Mouse (Mus musculus) liver, embryonic 13.5 days (tissue): Measurements from ENCODE around the gene Gm10717. TPM values are rescaled to one million over a fixed set of nuclear protein-coding genes. Genes with fewer than 3 reads are reported as not detected.
"Not testable (repeated sequence)": the region's sequence is repeated elsewhere in the genome, so short reads cannot be mapped to it uniquely, and the experiment has no call there.

Experiments
- ATAC-seq: fragments of 200-750 bp; cut with Nextera tagmentation; 2 replicates; pipeline ENCODE4 v1.8.0; 2017; ENCODE audit warnings: low read depth, mild to moderate bottlenecking, moderate number of reproducible peaks, moderate library complexity
- DNase-seq: peaks from one replicate; pipeline ENCODE4 v3.0.0; 2022
- H3K27ac ChIP-seq: fragments of 300-500 bp; sonication (generic); 2 replicates; pipeline ENCODE4 v1.5.1; 2015; ENCODE audit warnings: moderate library complexity, mild to moderate bottlenecking, inconsistent platforms
- H3K27me3 ChIP-seq: fragments of 300-500 bp; sonication (generic); 2 replicates; pipeline ENCODE4 v1.6.1; 2015; ENCODE audit warnings: mild to moderate bottlenecking, inconsistent platforms
- H3K36me3 ChIP-seq: fragments of 300-500 bp; sonication (generic); 2 replicates; pipeline ENCODE4 v1.6.1; 2015; ENCODE audit warnings: mild to moderate bottlenecking, inconsistent platforms
- H3K4me1 ChIP-seq: fragments of 300-500 bp; sonication (generic); replicated peaks from 2 replicates; pipeline ENCODE4 v1.6.1; 2015; ENCODE audit warnings: inconsistent platforms
- H3K4me2 ChIP-seq: fragments of 300-500 bp; sonication (generic); 2 replicates; pipeline ENCODE4 v1.6.1; 2015; ENCODE audit warnings: inconsistent platforms, mild to moderate bottlenecking, moderate library complexity
- H3K4me3 ChIP-seq: fragments of 300-500 bp; sonication (generic); replicated peaks from 2 replicates; pipeline ENCODE4 v1.5.1; 2015; ENCODE audit warnings: mild to moderate bottlenecking, inconsistent platforms
- H3K9ac ChIP-seq: fragments of 300-500 bp; sonication (generic); 2 replicates; pipeline ENCODE4 v1.6.1; 2015; ENCODE audit warnings: mild to moderate bottlenecking, inconsistent platforms
- H3K9me3 ChIP-seq: fragments of 300-500 bp; sonication (generic); replicated peaks from 2 replicates; pipeline ENCODE4 v1.6.1; 2016; ENCODE audit warnings: inconsistent platforms
- WGBS: fragments of 180-500 bp; shearing (Covaris S2); methylation state at CpG from one replicate; pipeline ENCODE4 v1.1.7; 2015; ENCODE audit not compliant: insufficient replicate concordance; 5-methylcytosine and 5-hydroxymethylcytosine counted together
- microRNA-seq: library from miRNA; unstranded; fragments of <30 nt; microRNA quantifications from one replicate; pipeline ENCODE4, GENCODE M21; 2016
- polyA plus RNA-seq: library from polyadenylated mRNA; unstranded; fragments of >200 nt; fragmentation: Nextera tagmentation; extraction: Ambion mirVana; gene quantifications from 2 replicates; pipeline ENCODE4 v1.2.1, GENCODE M21; 2015

Gene Gm10717
- polyA plus RNA-seq, 1 experiment from 2014 or later: not detected

DNA sequence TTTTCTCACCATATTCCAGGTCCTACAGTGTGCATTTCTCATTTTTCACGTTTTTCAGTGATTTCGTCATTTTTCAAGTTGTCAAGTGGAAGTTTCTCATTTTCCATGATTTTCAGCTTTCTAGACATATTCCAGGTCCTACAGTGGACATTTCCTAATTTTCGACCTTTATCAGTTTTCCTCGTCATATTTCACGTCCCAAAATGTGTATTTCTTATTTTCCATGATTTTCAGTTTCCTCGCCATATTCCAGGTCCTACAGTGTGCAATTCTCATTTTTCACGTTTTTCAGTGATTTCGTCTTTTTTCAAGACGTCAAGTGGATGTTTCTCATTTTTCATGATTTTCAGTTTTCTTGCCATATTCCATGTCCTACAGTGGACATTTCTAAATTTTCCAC, 2.0 kb downstream of the Gm10717 start:
- H3K36me3 ChIP-seq, DNase-seq, H3K9ac ChIP-seq, H3K4me2 ChIP-seq, H3K27me3 ChIP-seq, H3K4me3 ChIP-seq, H3K4me1 ChIP-seq, H3K27ac ChIP-seq, H3K9me3 ChIP-seq, ATAC-seq: not testable (repeated sequence)
- 62% methylated on average over 9 of the region's 9 CpGs for WGBS

DNA sequence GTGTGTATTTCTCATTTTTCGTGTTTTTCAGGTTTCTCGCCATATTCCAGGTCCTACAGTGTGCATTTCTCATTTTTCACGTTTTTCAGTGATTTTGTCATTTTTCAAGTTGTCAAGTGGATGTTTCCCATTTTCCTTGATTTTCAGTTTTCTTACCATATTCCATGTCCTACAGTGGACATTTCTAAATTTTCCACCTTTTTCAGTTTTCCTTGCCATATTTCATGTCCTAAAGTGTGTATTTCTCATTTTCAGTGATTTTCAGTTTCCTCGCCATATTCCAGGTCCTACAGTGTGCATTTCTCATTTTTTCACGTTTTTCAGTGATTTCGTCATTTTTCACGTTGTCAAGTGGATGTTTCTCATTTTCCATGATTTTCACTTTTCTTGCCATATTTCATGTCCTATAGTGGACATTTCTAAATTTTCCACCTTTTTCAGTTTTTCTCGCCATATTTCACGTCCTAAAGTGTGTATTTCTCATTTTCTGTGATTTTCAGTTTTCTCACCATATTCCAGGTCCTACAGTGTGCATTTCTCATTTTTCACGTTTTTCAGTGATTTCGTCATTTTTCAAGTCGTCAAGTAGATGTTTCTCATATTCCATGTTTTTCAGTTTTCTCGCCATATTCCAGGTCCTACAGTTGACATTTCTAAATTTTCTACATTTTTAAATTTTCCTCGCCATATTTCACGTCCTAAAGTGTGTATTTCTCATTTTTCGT, 4.2 kb downstream of the Gm10717 start:
- not testable (repeated sequence) for H3K4me1 ChIP-seq, H3K4me3 ChIP-seq, H3K27me3 ChIP-seq, ATAC-seq, H3K9ac ChIP-seq, H3K36me3 ChIP-seq, H3K27ac ChIP-seq, H3K9me3 ChIP-seq, H3K4me2 ChIP-seq
- DNase-seq: peak; percentile 71
- 56% methylated on average over 13 of the region's 16 CpGs for WGBS

DNA sequence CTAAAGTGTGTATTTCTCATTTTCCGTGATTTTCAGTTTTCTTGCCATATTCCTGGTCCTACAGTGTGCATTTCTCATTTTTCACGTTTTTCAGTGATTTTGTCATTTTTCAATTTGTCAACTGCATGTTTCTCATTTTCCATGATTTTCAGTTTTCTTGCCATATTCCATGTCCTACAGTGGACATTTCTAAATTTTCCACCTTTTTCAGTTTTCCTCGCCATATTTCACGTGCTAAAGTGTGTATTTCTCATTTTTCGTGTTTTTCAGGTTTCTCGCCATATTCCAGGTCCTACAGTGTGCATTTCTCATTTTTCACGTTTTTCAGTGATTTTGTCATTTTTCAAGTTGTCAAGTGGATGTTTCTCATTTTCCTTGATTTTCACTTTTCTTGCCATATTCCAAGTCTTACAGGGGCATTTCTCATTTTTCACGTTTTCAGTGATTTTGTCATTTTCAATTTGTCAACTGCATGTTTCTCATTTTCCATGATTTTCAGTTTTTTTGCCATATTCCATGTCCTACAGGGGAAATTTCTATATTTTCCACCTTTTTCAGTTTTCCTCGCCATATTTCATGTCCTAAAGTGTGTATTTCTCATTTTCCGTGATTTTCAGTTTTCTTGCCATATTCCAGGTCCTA, 5.6 kb downstream of the Gm10717 start:
- not testable (repeated sequence) for H3K27ac ChIP-seq, H3K27me3 ChIP-seq, H3K4me3 ChIP-seq, H3K9me3 ChIP-seq, H3K4me2 ChIP-seq, H3K9ac ChIP-seq, H3K36me3 ChIP-seq, H3K4me1 ChIP-seq, ATAC-seq, DNase-seq
- WGBS: 58% methylated on average over 2 of the region's 10 CpGs

DNA sequence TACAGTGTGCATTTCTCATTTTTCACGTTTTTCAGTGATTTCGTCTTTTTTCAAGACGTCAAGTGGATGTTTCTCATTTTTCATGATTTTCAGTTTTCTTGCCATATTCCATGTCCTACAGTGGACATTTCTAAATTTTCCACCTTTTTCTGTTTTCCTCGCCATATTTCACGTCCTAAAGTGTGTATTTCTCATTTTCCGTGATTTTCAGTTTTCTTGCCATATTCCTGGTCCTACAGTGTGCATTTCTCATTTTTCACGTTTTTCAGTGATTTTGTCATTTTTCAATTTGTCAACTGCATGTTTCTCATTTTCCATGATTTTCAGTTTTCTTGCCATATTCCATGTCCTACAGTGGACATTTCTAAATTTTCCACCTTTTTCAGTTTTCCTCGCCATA, 9.1 kb downstream of the Gm10717 start, which contains the start of gene Gm17535:
Gm17535 (plus strand) TSS at position 301 of the 400 bp plus-strand sequence.
- H3K9me3 ChIP-seq, H3K4me1 ChIP-seq, H3K9ac ChIP-seq, H3K4me3 ChIP-seq, H3K4me2 ChIP-seq, H3K27me3 ChIP-seq, H3K27ac ChIP-seq, H3K36me3 ChIP-seq, ATAC-seq, DNase-seq: not testable (repeated sequence)
- WGBS: 43% methylated on average over 1 of the region's 8 CpGs

DNA sequence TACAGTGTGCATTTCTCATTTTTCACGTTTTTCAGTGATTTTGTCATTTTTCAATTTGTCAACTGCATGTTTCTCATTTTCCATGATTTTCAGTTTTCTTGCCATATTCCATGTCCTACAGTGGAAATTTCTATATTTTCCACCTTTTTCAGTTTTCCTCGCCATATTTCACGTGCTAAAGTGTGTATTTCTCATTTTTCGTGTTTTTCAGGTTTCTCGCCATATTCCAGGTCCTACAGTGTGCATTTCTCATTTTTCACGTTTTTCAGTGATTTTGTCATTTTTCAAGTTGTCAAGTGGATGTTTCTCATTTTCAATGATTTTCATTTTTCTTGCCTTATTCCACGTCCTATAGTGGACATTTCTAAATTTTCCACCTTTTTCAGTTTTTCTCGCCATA, 11.4 kb downstream of the Gm10717 start, which contains the start of gene Gm10715:
Gm10715 (plus strand) TSS at position 301 of the 400 bp plus-strand sequence.
- H3K9me3 ChIP-seq, H3K27ac ChIP-seq, H3K4me2 ChIP-seq, H3K4me1 ChIP-seq, ATAC-seq, H3K9ac ChIP-seq, H3K36me3 ChIP-seq, DNase-seq, H3K27me3 ChIP-seq, H3K4me3 ChIP-seq: not testable (repeated sequence)
- 57% methylated on average over 8 of the region's 8 CpGs for WGBS

DNA sequence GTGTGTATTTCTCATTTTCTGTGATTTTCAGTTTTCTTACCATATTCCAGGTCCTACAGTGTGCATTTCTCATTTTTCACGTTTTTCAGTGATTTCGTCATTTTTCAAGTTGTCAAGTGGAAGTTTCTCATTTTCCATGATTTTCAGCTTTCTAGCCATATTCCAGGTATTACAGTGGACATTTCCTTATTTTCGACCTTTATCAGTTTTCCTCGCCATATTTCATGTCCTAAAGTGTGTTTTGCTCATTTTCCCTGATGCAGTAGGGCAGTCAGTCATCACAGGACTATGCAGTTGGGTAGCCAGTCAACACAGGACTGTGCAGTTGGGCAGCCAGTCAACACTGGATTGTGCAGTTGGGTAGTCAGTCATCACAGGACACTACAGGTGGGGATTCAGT, 12.9 kb downstream of the Gm10717 start:
- H3K36me3 ChIP-seq, H3K27ac ChIP-seq, H3K4me1 ChIP-seq, H3K4me2 ChIP-seq, H3K4me3 ChIP-seq, H3K9me3 ChIP-seq, DNase-seq, H3K27me3 ChIP-seq, H3K9ac ChIP-seq, ATAC-seq: not testable (repeated sequence)
- 50% methylated on average over 4 of the region's 4 CpGs for WGBS

Small RNA genes lying within 50 kb of the gene (microRNA-seq; reads per million reads assigned to microRNA genes)
- not detected for gene Mir101c

Other genes starting within 250 kb of the Gm10717 start
- not detected in 2 replicates for gene Gm10722, start 24.5 kb upstream of the Gm10717 start, polyA plus RNA-seq
- gene Gm11168, start 22.1 kb upstream of the Gm10717 start, polyA plus RNA-seq: not detected in 2 replicates
- gene Gm10721, start 12.3 kb upstream of the Gm10717 start, polyA plus RNA-seq: not detected in 2 replicates
- gene Gm10720, start 9.8 kb upstream of the Gm10717 start, polyA plus RNA-seq: not detected in 2 replicates
- gene Gm10719, start 8.0 kb upstream of the Gm10717 start, polyA plus RNA-seq: not detected in 2 replicates
- not detected in 2 replicates for gene Gm10718, start 1.9 kb upstream of the Gm10717 start, polyA plus RNA-seq
- not detected in 2 replicates for gene Gm17535, start 9.2 kb downstream of the Gm10717 start, polyA plus RNA-seq
- gene Gm10715, start 11.5 kb downstream of the Gm10717 start, polyA plus RNA-seq: not detected in 2 replicates